Mouse (Mus musculus) ES-Bruce4 (cell line): ENCODE data around the gene Slc25a12.
A peak's percentile ranks its signal among the peaks of the same experiment; 100 is the strongest.

Experiments
- CTCF ChIP-seq: IDR thresholded peaks from one replicate; pipeline ENCODE4 v1.8.1; 2011; ENCODE audit warnings: low read depth, low read length
- EP300 ChIP-seq: IDR thresholded peaks from 2 replicates; pipeline ENCODE4 v1.6.1; 2011; ENCODE audit warnings: low read depth, low read length; ENCODE audit not compliant: insufficient read depth
- POLR2A ChIP-seq: IDR thresholded peaks from one replicate; pipeline ENCODE4 v1.8.1; 2011; ENCODE audit warnings: low read length; ENCODE audit not compliant: insufficient read depth

DNA sequence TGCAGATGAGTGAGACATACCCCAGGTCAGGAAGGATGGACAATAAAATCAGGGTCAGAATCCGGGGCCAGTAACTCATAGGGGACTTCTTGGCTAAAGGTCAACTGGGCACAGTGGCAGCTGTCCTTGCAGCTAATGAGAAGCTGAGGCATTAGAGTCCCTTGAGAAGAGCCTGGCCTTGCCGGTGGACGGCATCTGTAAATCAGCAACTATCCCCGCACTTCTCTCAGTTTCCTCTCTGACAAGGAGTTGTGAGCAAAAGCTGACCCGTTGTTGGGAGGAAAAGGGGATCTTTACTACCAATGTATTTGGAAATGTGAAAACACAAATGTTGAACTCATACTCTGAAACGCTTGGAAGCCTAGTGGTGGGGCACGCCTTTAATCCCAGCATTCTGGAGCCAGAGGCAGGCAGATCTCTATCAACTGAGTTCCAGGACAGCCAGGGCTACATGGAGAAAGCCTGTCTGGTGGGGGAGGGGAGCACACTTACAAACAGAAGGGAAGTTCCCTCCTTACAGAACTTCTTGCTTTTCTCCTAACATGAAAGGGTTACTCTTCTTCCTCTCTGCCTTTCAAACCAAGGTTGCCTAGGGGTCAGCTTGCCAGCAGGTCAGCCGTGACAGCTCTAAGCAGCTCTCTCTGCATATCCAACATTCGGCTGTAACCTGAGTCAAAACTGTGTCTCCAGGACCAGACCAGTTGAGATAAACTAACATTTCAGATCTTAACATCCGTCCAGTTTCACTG, 14.1 kb downstream of the Slc25a12 start:
- TF ChIP-seq CTCF (no peak), POLR2A (no peak), EP300 (0 out of 2 replicates have a peak, but pooled peaks have one; percentile 35)
